10 mouse cellular contexts compared by ENCODE assay signal in genomic region chr7:143546554-143546953, GRCm38 (mm10). TPM values are rescaled to one million over a fixed set of nuclear protein-coding genes. Genes with fewer than 3 reads are reported as not detected.
DNase-seq lines count a peak whose midpoint lies in the region; ATAC-seq and TF ChIP-seq lines count a peak whose summit lies in the region.
"Had no signal": no experiment of that assay in that cellular context is flagged by ENCODE, and none has a peak within 500 bp of the region (broad histone marks: within the 10 kb centered on the region; RNA-seq: fewer than 3 reads in every experiment).

No protein-coding gene starts in this region.

- 74% methylated on average over 2 of the region's 2 CpGs for WGBS in forebrain, embryonic 11.5 days
- 58% methylated on average over 2 of the region's 2 CpGs for WGBS in forebrain, postnatal 0 days
- 16% methylated on average over 2 of the region's 2 CpGs for WGBS in lung, embryonic 15.5 days
- WGBS in limb, embryonic 12.5 days, result 67% methylated on average over 2 of the region's 2 CpGs
- 69% methylated on average over 2 of the region's 2 CpGs for WGBS in neural tube, embryonic 13.5 days

- 0 out of 2 replicates have a peak, but pooled peaks cover 4% of the 10 kb centered on the region for H3K4me1 ChIP-seq in forebrain, embryonic 11.5 days (replicated peaks; ENCODE audit: control insufficient read depth, insufficient read depth, low read length)
- H3K4me1 ChIP-seq in forebrain, postnatal 0 days (ENCODE audit: insufficient read depth), result peaks cover 12% of the 10 kb centered on the region
- H3K4me1 ChIP-seq in lung, embryonic 15.5 days, result peaks cover 34% of the 10 kb centered on the region
- H3K4me1 ChIP-seq in limb, embryonic 12.5 days (replicated peaks), result peaks cover 33% of the 10 kb centered on the region
- H3K4me1 ChIP-seq in neural tube, embryonic 13.5 days (replicated peaks), result peaks cover 57% of the 10 kb centered on the region

- H3K9me3 ChIP-seq in forebrain, embryonic 11.5 days (ENCODE audit: control insufficient read depth, low read length), result no peaks in the 10 kb centered on the region
- no peaks in the 10 kb centered on the region for H3K9me3 ChIP-seq in forebrain, postnatal 0 days (ENCODE audit: low read length)
- no peaks in the 10 kb centered on the region for H3K9me3 ChIP-seq in lung, embryonic 15.5 days
- H3K9me3 ChIP-seq in limb, embryonic 12.5 days, result no peaks in the 10 kb centered on the region
- no peaks in the 10 kb centered on the region for H3K9me3 ChIP-seq in neural tube, embryonic 13.5 days
- H3K9me3 ChIP-seq: embryonic facial prominence, embryonic 15.5 days had no signal

- no peak overlapping the region for H3K4me3 ChIP-seq in forebrain, embryonic 11.5 days (ENCODE audit: low read depth, low read length)
- H3K4me3 ChIP-seq in forebrain, postnatal 0 days (ENCODE audit: low read depth, low read length), result no peak overlapping the region
- no peak overlapping the region for H3K4me3 ChIP-seq in lung, embryonic 15.5 days
- no peak overlapping the region for H3K4me3 ChIP-seq in limb, embryonic 12.5 days (replicated peaks)
- H3K4me3 ChIP-seq in neural tube, embryonic 13.5 days, result no peak overlapping the region
- H3K4me3 ChIP-seq: embryonic facial prominence, embryonic 15.5 days had no signal

- H3K27me3 ChIP-seq in forebrain, embryonic 11.5 days (ENCODE audit: control insufficient read depth, insufficient read depth, low read length), result no peaks in the 10 kb centered on the region
- no peaks in the 10 kb centered on the region for H3K27me3 ChIP-seq in forebrain, postnatal 0 days (ENCODE audit: insufficient read depth, low read length)
- no peaks in the 10 kb centered on the region for H3K27me3 ChIP-seq in lung, embryonic 15.5 days
- no peaks in the 10 kb centered on the region for H3K27me3 ChIP-seq in limb, embryonic 12.5 days
- no peaks in the 10 kb centered on the region for H3K27me3 ChIP-seq in neural tube, embryonic 13.5 days
- H3K27me3 ChIP-seq: embryonic facial prominence, embryonic 15.5 days had no signal

- H3K9ac ChIP-seq in forebrain, embryonic 11.5 days (ENCODE audit: low read length), result 0 out of 2 replicates have a peak overlapping the region, but pooled peaks have one; percentile 3
- no peak overlapping the region for H3K9ac ChIP-seq in forebrain, postnatal 0 days
- H3K9ac ChIP-seq in lung, embryonic 15.5 days, result 0 out of 2 replicates have a peak overlapping the region, but pooled peaks have one; percentile 7
- H3K9ac ChIP-seq in limb, embryonic 12.5 days (replicated peaks), result 0 out of 2 replicates have a peak overlapping the region, but pooled peaks have one; percentile 4
- peak overlapping the region; percentile 43; the same call in 1 of the 2 replicates for H3K9ac ChIP-seq in neural tube, embryonic 13.5 days
- H3K9ac ChIP-seq: embryonic facial prominence, embryonic 15.5 days had no signal

- TF ChIP-seq CTCF in forebrain, postnatal 0 days (IDR thresholded peaks at IDR 0.05; ENCODE audit: low read depth), result no peak

- no peak for DNase-seq in forebrain, embryonic 11.5 days (ENCODE audit: low spot score)
- no peak for DNase-seq in forebrain, postnatal 0 days
- DNase-seq in lung, postnatal 4 days, result no peak
- DNase-seq in Muller cell, postnatal 12 days (ENCODE audit: inconsistent ontology term), result no peak
- DNase-seq in thymus, postnatal 36 days, result no peak
- DNase-seq: kidney, postnatal 10 days had no signal

- H3K36me3 ChIP-seq in forebrain, embryonic 11.5 days (ENCODE audit: control insufficient read depth, insufficient read depth, low read length), result no peaks in the 10 kb centered on the region
- H3K36me3 ChIP-seq in forebrain, postnatal 0 days (ENCODE audit: insufficient read depth), result no peaks in the 10 kb centered on the region
- H3K36me3 ChIP-seq in lung, embryonic 15.5 days, result no peaks in the 10 kb centered on the region
- H3K36me3 ChIP-seq in limb, embryonic 12.5 days, result peaks cover 10% of the 10 kb centered on the region
- H3K36me3 ChIP-seq in neural tube, embryonic 13.5 days, result 0 out of 2 replicates have a peak, but pooled peaks cover 8% of the 10 kb centered on the region
- H3K36me3 ChIP-seq: embryonic facial prominence, embryonic 15.5 days had no signal

- no peak for ATAC-seq in forebrain, embryonic 11.5 days (replicated peaks; ENCODE audit: low FRiP score)
- no peak for ATAC-seq in forebrain, postnatal 0 days
- ATAC-seq in lung, embryonic 15.5 days (ENCODE audit: borderline replicate concordance, extremely low read depth, low FRiP score, low TSS enrichment), result no peak
- no peak for ATAC-seq in limb, embryonic 12.5 days (ENCODE audit: insufficient number of reproducible peaks, insufficient read depth, low FRiP score, low TSS enrichment, low read depth)
- ATAC-seq in neural tube, embryonic 13.5 days (ENCODE audit: low read depth), result no peak

- H3K27ac ChIP-seq in forebrain, embryonic 11.5 days (ENCODE audit: low read depth, low read length), result no peak overlapping the region
- no peak overlapping the region for H3K27ac ChIP-seq in forebrain, postnatal 0 days (ENCODE audit: low read depth, low read length)
- no peak overlapping the region for H3K27ac ChIP-seq in lung, embryonic 15.5 days
- no peak overlapping the region for H3K27ac ChIP-seq in limb, embryonic 12.5 days
- H3K27ac ChIP-seq in neural tube, embryonic 13.5 days (replicated peaks), result no peak overlapping the region
- H3K27ac ChIP-seq: embryonic facial prominence, embryonic 15.5 days had no signal

- no peak overlapping the region for H3K4me2 ChIP-seq in forebrain, embryonic 11.5 days (ENCODE audit: low read depth, low read length, severe bottlenecking)
- H3K4me2 ChIP-seq in forebrain, postnatal 0 days (ENCODE audit: low read depth), result no peak overlapping the region
- 0 out of 2 replicates have a peak overlapping the region, but pooled peaks have one; percentile 9 for H3K4me2 ChIP-seq in lung, embryonic 15.5 days
- peak overlapping the region; percentile 79; the same call in 1 of the 2 replicates for H3K4me2 ChIP-seq in limb, embryonic 12.5 days
- peak overlapping the region; percentile 91; the same call in 1 of the 2 replicates for H3K4me2 ChIP-seq in neural tube, embryonic 13.5 days

RNA-seq across cellular contexts. Expression of gene Nap1l4, which starts 2.4 kb away (rescaled TPM):
- 214 and 239 TPM in 2 replicates for polyA plus RNA-seq in forebrain, embryonic 11.5 days (2014; fragmentation: Nextera tagmentation; extraction: Ambion mirVana)
- total RNA-seq in forebrain, postnatal 0 days (2014; rRNA removed), result 202 and 216 TPM in 2 replicates
- 236 and 258 TPM in 2 replicates for polyA plus RNA-seq in forebrain, postnatal 0 days (2015; fragmentation: Nextera tagmentation; extraction: Ambion mirVana)
- 254 and 255 TPM in 2 replicates for polyA plus RNA-seq in lung, embryonic 15.5 days (2015; fragmentation: Nextera tagmentation; extraction: Ambion mirVana)
- 331 and 335 TPM in 2 replicates for polyA plus RNA-seq in limb, embryonic 12.5 days (2016; fragmentation: Nextera tagmentation; extraction: Ambion mirVana)
- 310 and 312 TPM in 2 replicates for polyA plus RNA-seq in neural tube, embryonic 13.5 days (2015; fragmentation: Nextera tagmentation; extraction: Ambion mirVana)

RNA-seq across cellular contexts. Expression of gene Phlda2, which starts 43.6 kb away (rescaled TPM):
- 1.2 and 2.3 TPM in 2 replicates for polyA plus RNA-seq in forebrain, embryonic 11.5 days (2014; fragmentation: Nextera tagmentation; extraction: Ambion mirVana)
- 0.46 TPM in 1 of 2 replicates, not detected in the other for total RNA-seq in forebrain, postnatal 0 days (2014; rRNA removed)
- 0.60 TPM in 1 of 2 replicates, not detected in the other for polyA plus RNA-seq in forebrain, postnatal 0 days (2015; fragmentation: Nextera tagmentation; extraction: Ambion mirVana)
- 4.7 and 4.9 TPM in 2 replicates for polyA plus RNA-seq in lung, embryonic 15.5 days (2015; fragmentation: Nextera tagmentation; extraction: Ambion mirVana)
- 13.8 and 19.2 TPM in 2 replicates for polyA plus RNA-seq in limb, embryonic 12.5 days (2016; fragmentation: Nextera tagmentation; extraction: Ambion mirVana)
- 0.45 and 0.84 TPM in 2 replicates for polyA plus RNA-seq in neural tube, embryonic 13.5 days (2015; fragmentation: Nextera tagmentation; extraction: Ambion mirVana)

RNA-seq across cellular contexts. Expression of gene Cars, which starts 53.3 kb away (rescaled TPM):
- polyA plus RNA-seq in forebrain, embryonic 11.5 days (2014; fragmentation: Nextera tagmentation; extraction: Ambion mirVana), result 72.6 and 83.1 TPM in 2 replicates
- total RNA-seq in forebrain, postnatal 0 days (2014; rRNA removed), result 51.5 and 68.1 TPM in 2 replicates
- polyA plus RNA-seq in forebrain, postnatal 0 days (2015; fragmentation: Nextera tagmentation; extraction: Ambion mirVana), result 58.2 and 74.9 TPM in 2 replicates
- 55.7 and 58.9 TPM in 2 replicates for polyA plus RNA-seq in lung, embryonic 15.5 days (2015; fragmentation: Nextera tagmentation; extraction: Ambion mirVana)
- polyA plus RNA-seq in limb, embryonic 12.5 days (2016; fragmentation: Nextera tagmentation; extraction: Ambion mirVana), result 56.7 and 59.6 TPM in 2 replicates
- 57.8 and 61.5 TPM in 2 replicates for polyA plus RNA-seq in neural tube, embryonic 13.5 days (2015; fragmentation: Nextera tagmentation; extraction: Ambion mirVana)

Comparison
In these comparisons a context has a peak if more than half of its experiments do, and no peak if none do; other contexts are left out.
1. H3K4me2 ChIP-seq: peak in lung, embryonic 15.5 days (single experiment), limb, embryonic 12.5 days (single experiment) and neural tube, embryonic 13.5 days (single experiment); none in forebrain, embryonic 11.5 days (single experiment) and forebrain, postnatal 0 days (single experiment).